Mouse (Mus musculus) right cerebral cortex, postnatal 36 days (tissue): ENCODE measurements around the gene Nol12.

Experiments
- DNase-seq, 2 experiments: peaks; one replicate each; pipeline ENCODE4 v3.0.0; 2022; ENCODE audit warnings: low spot score in 2 of 2, mixed read lengths in 1 of 2

Gene Nol12

GRCm38 (mm10) chr15:78948152-78948725 is 13.5 kb downstream of the Nol12 start:
- no peak for DNase-seq

DNA sequence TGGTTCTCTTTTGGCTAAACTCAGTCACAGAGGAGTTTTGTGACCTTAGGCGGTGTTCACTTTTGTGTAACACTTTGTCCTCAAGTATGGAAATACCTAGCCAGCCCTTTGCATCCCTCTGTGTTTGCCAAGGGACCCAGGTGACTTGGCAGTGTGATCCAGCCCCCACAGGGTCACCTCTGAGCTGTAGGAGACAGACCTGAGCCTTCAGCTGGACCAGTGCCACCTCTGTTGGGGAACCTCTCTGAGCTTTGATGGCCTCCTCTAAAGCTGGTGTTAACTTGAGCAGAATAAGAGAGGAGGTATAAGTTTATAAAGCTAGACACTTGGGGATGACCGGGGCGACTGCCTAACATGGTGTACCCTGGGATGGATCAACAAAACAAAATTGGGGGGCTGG is 14.2 kb downstream of the Nol12 start:
- DNase-seq, result no peak

- no peak for DNase-seq
These were observed 20.9 kb downstream of the Nol12 start for GRCm38 (mm10) chr15:78955663-78956062.

- no peak for DNase-seq
These were observed 21.6 kb downstream of the Nol12 start for GRCm38 (mm10) chr15:78956351-78956750.

DNA sequence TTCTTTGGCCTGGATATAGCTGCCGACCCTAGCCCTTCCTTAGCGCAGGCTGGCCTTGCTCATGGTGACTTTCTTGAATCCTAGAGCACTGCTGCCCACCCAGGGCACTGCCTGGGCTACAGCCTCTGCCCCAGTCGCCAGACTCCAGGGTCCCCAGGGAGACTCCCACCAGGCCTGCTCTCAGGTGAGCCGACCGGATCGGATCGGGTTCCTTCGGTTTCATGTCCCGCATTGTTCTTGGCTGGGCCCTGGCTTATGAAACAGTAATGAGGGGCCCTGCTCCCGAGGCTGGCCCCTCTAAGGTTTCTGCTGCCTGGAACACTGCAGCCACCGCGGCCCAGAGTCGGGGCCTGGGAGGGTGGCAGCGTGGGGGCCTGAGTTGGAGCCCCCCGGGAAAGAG is 22.3 kb downstream of the Nol12 start:
- no peak for DNase-seq

- no peak for DNase-seq
These were observed 24.8 kb downstream of the Nol12 start for GRCm38 (mm10) chr15:78959537-78959936.

GRCm38 (mm10) chr15:78960088-78960487 is 25.4 kb downstream of the Nol12 start:
- DNase-seq, result no peak

DNA sequence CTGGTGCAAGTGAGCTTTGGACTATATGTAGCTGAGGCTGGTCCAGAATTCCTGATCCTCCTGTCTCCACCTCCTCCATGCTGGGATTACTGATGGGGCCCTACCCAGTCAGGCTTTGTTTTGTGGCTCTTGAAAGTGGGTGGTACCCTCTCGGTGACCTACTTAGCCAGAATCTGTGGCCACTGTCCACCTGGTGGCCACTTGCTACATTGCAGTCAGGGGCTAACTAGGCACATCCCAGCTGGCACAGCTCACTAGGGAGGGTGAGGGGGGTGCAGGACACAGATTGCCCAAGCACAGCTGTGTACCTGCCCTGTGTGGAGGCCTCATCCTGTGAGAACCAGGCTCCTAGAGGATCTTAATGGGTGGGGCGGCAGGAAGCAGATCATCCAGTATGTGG is 28.2 kb downstream of the Nol12 start:
- DNase-seq, result no peak

GRCm38 (mm10) chr15:78971626-78972025 is 36.9 kb downstream of the Nol12 start:
- DNase-seq, result no peak

DNA sequence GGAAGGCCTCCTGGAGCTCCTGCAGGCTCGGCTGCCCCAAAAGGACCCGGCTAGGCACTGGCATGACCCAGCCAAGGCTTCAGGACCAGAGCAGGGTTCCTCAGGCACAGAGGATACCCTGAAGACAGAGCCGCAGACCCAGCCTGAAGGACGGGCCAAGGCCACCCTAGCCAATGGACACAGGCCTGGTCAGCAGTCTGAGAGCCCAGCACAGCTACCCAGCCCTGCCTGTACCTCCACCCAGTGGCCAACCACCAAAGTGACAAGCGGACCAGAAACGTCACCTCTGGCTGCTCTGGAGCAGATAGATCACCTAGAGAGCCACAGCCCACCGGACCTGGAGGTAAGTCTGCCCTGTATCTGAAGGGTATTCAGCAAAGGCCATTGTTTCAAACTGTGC is 39.2 kb downstream of the Nol12 start:
- DNase-seq, result no peak

- no peak for DNase-seq
These were observed 43.0 kb downstream of the Nol12 start for GRCm38 (mm10) chr15:78977676-78978159.

DNA sequence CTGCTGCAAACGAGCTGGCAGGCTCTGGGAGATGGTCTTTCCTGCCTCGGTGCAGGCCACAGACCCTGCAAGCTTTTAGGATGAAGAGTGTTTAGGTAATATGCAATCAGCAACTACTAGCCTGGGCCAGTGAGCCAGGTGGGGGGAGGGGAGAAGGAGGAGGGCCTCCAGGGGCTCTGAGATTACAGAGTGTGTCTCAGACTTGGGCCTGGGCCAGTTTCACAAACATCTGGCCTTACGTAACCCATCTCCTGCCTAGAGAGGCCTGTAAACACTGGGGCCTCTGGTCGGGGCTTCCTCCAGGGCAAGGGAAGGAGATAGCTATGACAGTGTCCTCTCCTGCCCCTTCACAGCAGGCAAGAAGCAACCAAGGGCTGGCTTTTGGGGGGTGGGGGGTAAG is 44.1 kb downstream of the Nol12 start:
- DNase-seq, result no peak

DNA sequence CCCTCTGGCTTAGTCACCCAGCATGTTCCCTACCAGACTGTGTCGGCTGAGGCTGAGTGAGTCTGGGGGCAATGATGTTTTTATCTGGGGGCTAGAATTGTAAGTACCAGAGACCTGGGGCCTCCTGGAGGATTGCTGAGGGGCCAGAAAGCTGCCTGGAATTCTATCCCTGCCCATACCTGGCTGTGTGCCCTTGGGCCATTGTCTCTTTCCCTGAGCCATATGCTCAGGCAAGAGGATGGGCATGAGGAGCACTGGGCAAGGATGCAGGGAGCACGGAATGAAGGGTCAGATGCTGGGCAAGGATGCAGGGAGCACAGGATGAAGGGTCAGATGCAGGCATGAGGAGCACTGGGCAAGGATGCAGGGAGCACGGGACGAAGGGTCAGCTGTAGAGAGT is 45.4 kb downstream of the Nol12 start:
- no peak for DNase-seq

DNA sequence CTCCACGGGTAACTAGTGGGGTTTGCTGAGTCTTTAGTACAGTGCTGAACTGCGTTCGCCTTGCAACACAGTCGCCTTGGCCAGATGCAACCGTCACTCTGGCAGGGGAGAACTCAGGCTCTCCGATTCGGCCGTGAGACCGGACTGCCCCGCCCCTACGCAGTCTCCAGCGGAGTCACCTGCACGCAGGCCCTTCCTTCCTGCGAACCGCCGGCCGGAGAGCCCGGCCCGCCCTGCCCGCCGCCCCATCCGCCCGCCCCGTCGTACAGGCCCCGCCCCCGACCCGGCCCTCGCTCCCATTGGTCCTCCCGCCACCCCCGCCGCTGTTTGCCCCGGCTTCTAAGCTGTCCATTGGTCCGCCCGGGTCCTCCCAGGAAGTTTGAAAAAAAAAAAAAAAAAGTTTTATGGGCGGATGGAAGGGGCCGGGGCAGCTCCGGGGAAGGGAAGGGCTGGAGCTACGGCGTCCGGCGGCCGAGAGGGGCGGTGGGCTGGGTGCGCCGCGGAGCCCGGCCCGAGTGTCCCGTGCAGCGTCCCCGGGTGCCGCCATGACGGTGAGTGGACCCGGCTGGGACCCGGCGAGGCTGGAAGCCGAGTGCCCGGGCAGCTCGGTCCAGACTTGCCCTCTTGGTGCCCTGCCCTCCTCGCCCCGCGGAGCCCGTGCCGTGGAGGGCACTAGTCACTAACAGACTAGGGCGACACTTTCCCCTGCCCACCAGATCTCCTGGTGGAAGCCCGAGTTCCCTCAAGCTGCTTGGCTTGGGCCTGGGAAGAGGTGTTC is 48.1 kb downstream of the Nol12 start:
- peak; percentile 25 to 26 for DNase-seq

- peak in 1 of 2 experiments; percentile 33 for DNase-seq
These were observed 48.9 kb downstream of the Nol12 start for GRCm38 (mm10) chr15:78983436-78984285.

- DNase-seq, result no peak
These were observed 49.6 kb downstream of the Nol12 start for GRCm38 (mm10) chr15:78984286-78984778.

- no peak for DNase-seq
These were observed 51.9 kb downstream of the Nol12 start for GRCm38 (mm10) chr15:78986536-78987220.

DNA sequence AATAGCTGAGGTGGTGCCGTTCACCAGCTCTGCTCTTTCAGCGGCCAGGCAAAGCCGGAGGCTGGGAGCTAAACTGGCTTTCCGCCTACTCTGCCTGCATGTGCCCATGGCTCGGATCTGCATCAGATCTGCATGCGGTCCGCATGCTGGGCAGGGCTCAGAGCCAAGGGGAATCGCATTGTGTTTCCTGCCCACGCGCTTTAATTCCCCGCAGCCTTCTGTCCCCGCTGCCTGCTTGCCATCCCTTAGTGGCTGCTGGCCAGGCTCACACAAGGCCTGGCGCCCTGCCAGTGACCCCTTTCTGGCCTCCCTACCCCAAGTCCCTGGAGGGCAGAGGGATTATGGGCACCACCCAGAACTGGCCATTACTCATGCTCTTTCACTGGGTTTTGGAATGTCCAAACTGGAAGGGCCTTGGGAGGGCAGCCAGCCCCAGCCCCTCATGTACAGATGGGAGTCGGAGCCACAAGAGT is 53.8 kb downstream of the Nol12 start:
- peak; percentile 81 to 85 for DNase-seq

GRCm38 (mm10) chr15:78989152-78990092 is 54.7 kb downstream of the Nol12 start:
- DNase-seq, result no peak

- DNase-seq, result no peak
These were observed 55.3 kb downstream of the Nol12 start for GRCm38 (mm10) chr15:78990093-78990463.
